Mouse (Mus musculus) CH12.LX (cell line): ENCODE measurements around the gene Asb15. TPM values are rescaled to one million over a fixed set of nuclear protein-coding genes. Genes with fewer than 3 reads are reported as not detected.

Experiments used
- DNase-seq: peaks from one replicate; pipeline ENCODE4 v3.0.0-alpha.2; 2013; ENCODE audit errors: extremely low read depth
- H3K27ac ChIP-seq: 2 replicates; pipeline ENCODE4 v1.5.1; 2012; ENCODE audit warnings: low read depth, mild to moderate bottlenecking, control low read depth, moderate library complexity; ENCODE audit not compliant: insufficient read depth
- H3K27me3 ChIP-seq: replicated peaks from 2 replicates; pipeline ENCODE3; 2012; ENCODE audit warnings: inconsistent platforms
- H3K36me3 ChIP-seq, 2 experiments: replicated peaks in 1 of 2; 2 replicates each; pipeline versions ENCODE3 to v1.6.1; 2012; ENCODE audit warnings: inconsistent platforms in 1 of 2, low read length in 1 of 2, mild to moderate bottlenecking in 1 of 2, mixed read lengths in 1 of 2, moderate library complexity in 1 of 2; ENCODE audit not compliant: control insufficient read depth in 1 of 2, insufficient read depth in 1 of 2
- H3K4me1 ChIP-seq, 2 experiments: 2 replicates each; pipeline ENCODE4 v1.6.1; 2012; ENCODE audit warnings: inconsistent platforms in 1 of 2, moderate library complexity in 1 of 2; ENCODE audit not compliant: insufficient read depth in 2 of 2, control insufficient read depth in 1 of 2
- H3K4me2 ChIP-seq: 2 replicates; pipeline ENCODE4 v1.6.1; 2012; ENCODE audit warnings: low read depth, mild to moderate bottlenecking, control low read depth; ENCODE audit not compliant: poor library complexity, insufficient read depth, severe bottlenecking
- H3K4me3 ChIP-seq, 3 experiments: fragments of 150-350 bp in 1 of 3; sonication (generic) in 1 of 3; replicated peaks in 1 of 3; 2 replicates each; pipeline versions ENCODE3 to v1.5.1; 2011 to 2012; ENCODE audit warnings: low read depth in 2 of 3, low read length in 2 of 3, mild to moderate bottlenecking in 2 of 3, moderate library complexity in 2 of 3, control low read depth in 1 of 3, improper control_type of control experiment in 1 of 3, inconsistent platforms in 1 of 3, mixed read lengths in 1 of 3; ENCODE audit not compliant: poor library complexity in 1 of 3
- H3K79me2 ChIP-seq: replicated peaks from 2 replicates; pipeline ENCODE4 v1.6.1; 2012; ENCODE audit warnings: mild to moderate bottlenecking, moderate library complexity; ENCODE audit not compliant: control insufficient read depth, poor library complexity, insufficient read depth, severe bottlenecking; ENCODE audit errors: extremely low read depth
- H3K9ac ChIP-seq: 2 replicates; pipeline ENCODE4 v1.6.1; 2012; ENCODE audit warnings: low read depth, mild to moderate bottlenecking, control low read depth, moderate library complexity; ENCODE audit not compliant: insufficient read depth
- H3K9me3 ChIP-seq: replicated peaks from 2 replicates; pipeline ENCODE3; 2012; ENCODE audit warnings: low read length, inconsistent platforms, mixed read lengths
- BHLHE40 ChIP-seq: IDR thresholded peaks from 2 replicates; pipeline ENCODE4 v1.6.1; 2011; ENCODE audit warnings: mild to moderate bottlenecking, low read depth, low read length, improper control_type of control experiment
- CHD2 ChIP-seq: IDR thresholded peaks from 2 replicates; pipeline ENCODE4 v1.6.1; 2011; ENCODE audit warnings: low read length, improper control_type of control experiment
- CTCF ChIP-seq, 2 experiments: IDR thresholded peaks in 1 of 2; conservative IDR thresholded peaks in 1 of 2; 2 replicates each; pipeline ENCODE4 v1.5.1; 2011 to 2012; ENCODE audit warnings: low read depth in 2 of 2, low read length in 2 of 2, improper control_type of control experiment in 1 of 2, inconsistent platforms in 1 of 2, mild to moderate bottlenecking in 1 of 2, moderate library complexity in 1 of 2
- E2F4 ChIP-seq: IDR thresholded peaks from 2 replicates; pipeline ENCODE4 v1.6.1; 2011; ENCODE audit warnings: low read depth, low read length, improper control_type of control experiment; ENCODE audit not compliant: insufficient replicate concordance
- ETS1 ChIP-seq: conservative IDR thresholded peaks from 2 replicates; pipeline ENCODE4 v1.6.1; 2012; ENCODE audit warnings: low read depth, mild to moderate bottlenecking, inconsistent platforms, low read length, improper control_type of control experiment, moderate library complexity
- GABPA ChIP-seq: IDR thresholded peaks from 2 replicates; pipeline ENCODE4 v1.6.1; 2012; ENCODE audit warnings: low read depth, low read length, improper control_type of control experiment, inconsistent platforms; ENCODE audit not compliant: insufficient replicate concordance
- IRF4 ChIP-seq: IDR thresholded peaks from 2 replicates; pipeline ENCODE4 v1.6.1; 2014; ENCODE audit warnings: low read depth, mild to moderate bottlenecking, inconsistent platforms, low read length, improper control_type of control experiment
- JUND ChIP-seq: conservative IDR thresholded peaks from 2 replicates; pipeline ENCODE4 v1.6.1; 2011; ENCODE audit warnings: low read depth, low read length, improper control_type of control experiment
- MAFK ChIP-seq: IDR thresholded peaks from 2 replicates; pipeline ENCODE4 v1.6.1; 2011; ENCODE audit warnings: low read length, improper control_type of control experiment; ENCODE audit not compliant: insufficient replicate concordance
- MAX ChIP-seq: IDR thresholded peaks from 2 replicates; pipeline ENCODE4 v1.6.1; 2011; ENCODE audit warnings: low read length, improper control_type of control experiment
- MAZ ChIP-seq: IDR thresholded peaks from 2 replicates; pipeline ENCODE4 v1.6.1; 2012; ENCODE audit warnings: low read depth, mild to moderate bottlenecking, inconsistent platforms, low read length, improper control_type of control experiment, moderate library complexity
- MEF2A ChIP-seq: IDR thresholded peaks from 2 replicates; pipeline ENCODE4 v1.6.1; 2014; ENCODE audit warnings: low read depth, mild to moderate bottlenecking, inconsistent platforms, low read length, improper control_type of control experiment, borderline replicate concordance
- MXI1 ChIP-seq: IDR thresholded peaks from 2 replicates; pipeline ENCODE4 v1.6.1; 2011; ENCODE audit warnings: mild to moderate bottlenecking, low read depth, low read length, improper control_type of control experiment
- MYC ChIP-seq: IDR thresholded peaks from 2 replicates; pipeline ENCODE4 v1.6.1; 2011; ENCODE audit warnings: low read depth, mild to moderate bottlenecking, improper control_type of control experiment, low read length
- NELFE ChIP-seq: IDR thresholded peaks from 2 replicates; pipeline ENCODE4 v1.6.1; 2011; ENCODE audit warnings: low read depth, low read length, improper control_type of control experiment
- PAX5 ChIP-seq: IDR thresholded peaks from 2 replicates; pipeline ENCODE4 v1.6.1; 2012; ENCODE audit warnings: low read length, inconsistent platforms, mixed read lengths
- POLR2A ChIP-seq: IDR thresholded peaks from 2 replicates; pipeline ENCODE4 v1.6.1; 2011; ENCODE audit warnings: low read depth, mild to moderate bottlenecking, improper control_type of control experiment, low read length
- POLR2AphosphoS2 ChIP-seq: IDR thresholded peaks from 2 replicates; pipeline ENCODE4 v1.6.1; 2011; ENCODE audit warnings: low read depth, low read length, improper control_type of control experiment
- RAD21 ChIP-seq: IDR thresholded peaks from 2 replicates; pipeline ENCODE4 v1.6.1; 2011; ENCODE audit warnings: low read depth, mild to moderate bottlenecking, low read length, improper control_type of control experiment, moderate library complexity
- RCOR1 ChIP-seq: conservative IDR thresholded peaks from 2 replicates; pipeline ENCODE4 v1.6.1; 2012; ENCODE audit warnings: low read depth, mild to moderate bottlenecking, inconsistent platforms, low read length, improper control_type of control experiment
- SIN3A ChIP-seq: IDR thresholded peaks from 2 replicates; pipeline ENCODE4 v1.6.1; 2012; ENCODE audit warnings: low read length, improper control_type of control experiment, inconsistent platforms
- SMC3 ChIP-seq: IDR thresholded peaks from 2 replicates; pipeline ENCODE4 v1.6.1; 2011; ENCODE audit warnings: low read depth, low read length, improper control_type of control experiment
- TCF12 ChIP-seq: IDR thresholded peaks from 2 replicates; pipeline ENCODE4 v1.6.1; 2014; ENCODE audit warnings: low read depth, mild to moderate bottlenecking, inconsistent platforms, low read length, improper control_type of control experiment
- UBTF ChIP-seq: IDR thresholded peaks from 2 replicates; pipeline ENCODE4 v1.6.1; 2012; ENCODE audit warnings: low read depth, mild to moderate bottlenecking, inconsistent platforms, low read length, improper control_type of control experiment, moderate library complexity
- USF1 ChIP-seq: IDR thresholded peaks from 2 replicates; pipeline ENCODE4 v1.6.1; 2014; ENCODE audit warnings: low read depth, mild to moderate bottlenecking, inconsistent platforms, low read length, improper control_type of control experiment
- USF2 ChIP-seq: conservative IDR thresholded peaks from 2 replicates; pipeline ENCODE4 v1.6.1; 2011; ENCODE audit warnings: low read depth, low read length, improper control_type of control experiment
- ZC3H11A ChIP-seq: IDR thresholded peaks from 2 replicates; pipeline ENCODE4 v1.6.1; 2012; ENCODE audit warnings: low read depth, mild to moderate bottlenecking, inconsistent platforms, low read length, improper control_type of control experiment
- ZMIZ1 ChIP-seq: IDR thresholded peaks from 2 replicates; pipeline ENCODE4 v1.6.1; 2012; ENCODE audit warnings: low read depth, mild to moderate bottlenecking, inconsistent platforms, low read length, improper control_type of control experiment
- dilution Hi-C: fragments of 300-500 bp; cut with MboI; formaldehyde crosslinking; loops from 2 replicates; pipeline ENCODE4 v1.14.3; 2020; ENCODE audit warnings: low sequenced_read_pairs; ENCODE audit not compliant: extremely low pct_unique_long_range_greater_than_20kb, extremely low pct_ligation_motif_present
- in situ Hi-C: fragments of 300-500 bp; cut with MboI; formaldehyde crosslinking; loops from 3 replicates; pipeline ENCODE4 v1.14.3; 2019; ENCODE audit warnings: low sequenced_read_pairs, low pct_ligation_motif_present, low pct_unique_long_range_greater_than_20kb, mixed read lengths
- polyA plus RNA-seq: library from polyadenylated mRNA; unstranded; fragments of >175 nt; gene quantifications from 2 replicates; pipeline ENCODE4 v1.2.1, GENCODE M21; 2012; ENCODE audit warnings: low read depth; ENCODE audit not compliant: insufficient read length
- total RNA-seq, 2 experiments: library from RNA; depleted of rRNA; stranded (reverse); fragments of 300-350 nt in 1 of 2; fragments of >200 nt in 1 of 2; gene quantifications; 2 replicates each; pipeline ENCODE4 v1.2.3; 2012 to 2014

The Asb15 gene
- total and polyA plus RNA-seq, 3 experiments: 0.10 TPM; not detected in 2

DNA sequence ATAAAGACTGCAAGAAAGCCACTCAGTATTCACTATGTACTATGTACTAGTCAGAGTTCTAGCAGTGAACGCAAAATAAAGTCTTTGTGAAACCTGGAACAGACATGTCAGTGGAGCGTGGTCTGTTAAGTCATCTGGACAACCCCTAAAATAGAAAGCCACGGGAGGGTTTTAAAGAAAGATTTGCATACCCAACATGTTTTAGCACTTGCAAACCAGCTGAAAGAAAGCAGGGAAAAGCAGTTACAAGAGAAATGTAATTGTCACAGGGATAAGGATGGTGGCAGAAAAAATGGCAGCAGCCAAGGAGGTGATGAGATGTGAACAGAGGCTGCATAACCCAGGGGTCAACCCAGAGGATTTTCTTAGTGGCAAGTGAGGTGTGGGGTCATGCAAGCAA, 2.2 kb upstream of the Asb15 start:
- H3K9ac ChIP-seq: no peak overlapping the region
- peaks cover 21% of the 10 kb centered on the region for H3K79me2 ChIP-seq
- H3K9me3 ChIP-seq: no peaks in the 10 kb centered on the region
- peak overlapping the region; percentile 86 for H3K4me2 ChIP-seq
- DNase-seq: no peak
- peak overlapping the region; percentile 35 to 94 (median 79) for H3K4me3 ChIP-seq
- peaks cover 7 to 42% of the 10 kb centered on the region in 2 experiments for H3K4me1 ChIP-seq
- H3K27me3 ChIP-seq: no peaks in the 10 kb centered on the region
- peaks cover 23 to 42% of the 10 kb centered on the region in 2 experiments for H3K36me3 ChIP-seq
- in situ Hi-C loops (loop anchor here (10.0 kb wide), 2 partner anchors 99 to 189 kb away; no protein-coding TSS in a partner anchor), dilution Hi-C loops (no loop called here)
- H3K27ac ChIP-seq: no peak overlapping the region; the same call in 1 of the 2 replicates
- TF ChIP-seq TCF12 (no peak), UBTF (no peak), ETS1 (peak; percentile 47; the same call in 1 of the 2 replicates), MEF2A (peak; percentile 80), BHLHE40 (0 out of 2 replicates have a peak, but pooled peaks have one; percentile 21), MAFK (no peak)

DNA sequence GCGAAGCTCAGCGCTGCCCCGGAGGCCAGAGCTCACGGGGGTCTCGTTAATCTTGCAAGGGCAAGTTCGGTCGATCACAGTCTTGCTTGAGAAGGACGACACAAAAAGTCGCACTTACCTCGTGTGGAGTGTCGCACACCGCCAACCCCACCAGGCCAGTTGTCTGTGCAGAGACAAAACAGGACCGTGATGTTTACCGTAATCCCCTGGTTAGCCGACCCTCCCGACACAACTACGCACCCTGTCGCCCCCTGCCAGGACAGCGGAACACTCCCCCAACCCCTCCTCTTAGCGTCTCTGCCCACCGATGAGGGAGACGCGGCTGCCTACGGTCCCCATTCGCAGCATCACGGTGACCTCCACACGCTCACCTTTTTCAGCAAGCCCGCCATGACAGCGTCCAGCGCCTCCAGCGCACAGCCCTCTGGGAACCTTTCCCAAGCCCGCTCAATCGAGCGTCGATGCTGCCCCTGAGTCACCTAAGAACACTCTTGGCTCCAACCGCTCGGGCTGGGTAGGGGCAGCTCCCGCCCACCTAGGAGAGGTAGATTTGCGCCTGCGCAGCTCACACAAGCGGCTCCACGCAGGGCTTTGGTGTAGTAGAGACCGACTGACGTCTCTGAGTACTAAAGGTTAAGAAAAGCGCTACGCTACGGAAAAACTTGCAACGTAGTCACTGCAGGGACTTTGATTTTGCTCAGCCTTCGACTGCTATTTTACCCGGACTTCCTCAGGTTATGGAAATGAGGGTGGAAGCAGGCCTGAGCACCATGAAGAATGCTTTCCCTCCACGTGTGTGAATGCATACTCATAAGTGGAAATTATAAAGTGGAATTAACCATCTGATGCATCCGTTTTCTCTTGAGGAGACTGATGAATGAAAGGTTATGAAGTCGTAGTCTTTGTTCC, 535 bp upstream of the Asb15 start, which contains the start of gene Ndufa5:
Gene Ndufa5, minus strand, starts transcription at position 859 of the 909 bp plus-strand sequence.
- Histone ChIP-seq H3K36me3 (peaks cover 14 to 25% of the 10 kb centered on the region in 2 experiments), H3K9me3 (no peaks in the 10 kb centered on the region), H3K4me3 (peak within 1 kb of the TSS; percentile 79 to 98 (median 94)), H3K9ac (peak within 1 kb of the TSS; percentile 76), H3K79me2 (peaks cover 21% of the 10 kb centered on the region), H3K27ac (peak within 1 kb of the TSS; percentile 73), H3K27me3 (no peaks in the 10 kb centered on the region), H3K4me1 (peaks cover 8 to 43% of the 10 kb centered on the region in 2 experiments), H3K4me2 (peak within 1 kb of the TSS; percentile 99)
- in situ Hi-C loops: loop anchor here (10.0 kb wide), 2 partner anchors 97 to 187 kb away; no protein-coding TSS in a partner anchor
- dilution Hi-C loops: no loop called here
- peak; percentile 98 for DNase-seq
- no peak for TF ChIP-seq E2F4
- peak; percentile 90 for TF ChIP-seq MXI1
- TF ChIP-seq BHLHE40: peak; percentile 9; the same call in 1 of the 2 replicates
- TF ChIP-seq SIN3A: peak; percentile 97
- no peak for TF ChIP-seq USF2
- TF ChIP-seq SMC3: no peak
- TF ChIP-seq TCF12: peak; percentile 90
- peak; percentile 28; the same call in 1 of the 2 replicates for TF ChIP-seq GABPA
- peak; percentile 74 for TF ChIP-seq MAX
- TF ChIP-seq RCOR1: no peak
- TF ChIP-seq ETS1: no peak
- no peak for TF ChIP-seq ZC3H11A
- TF ChIP-seq MAFK: no peak
- TF ChIP-seq PAX5: no peak
- no peak for TF ChIP-seq RAD21
- TF ChIP-seq IRF4: peak; percentile 66
- no peak for TF ChIP-seq JUND
- peak; percentile 94 for TF ChIP-seq NELFE
- peak; percentile 84 for TF ChIP-seq POLR2A
- TF ChIP-seq ZMIZ1: no peak; the same call in 1 of the 2 replicates
- TF ChIP-seq MYC: peak; percentile 96
- TF ChIP-seq CTCF (conservative IDR thresholded peaks at IDR 0.05 in 1 of 2, IDR thresholded peaks at IDR 0.05 in 1 of 2; ENCODE audit: low read depth in 2 of 2, low read length in 2 of 2): no peak
- TF ChIP-seq MAZ: peak; percentile 93; the same call in 1 of the 2 replicates
- no peak for TF ChIP-seq USF1
- TF ChIP-seq POLR2AphosphoS2: peak; percentile 85; the same call in 1 of the 2 replicates
- TF ChIP-seq MEF2A: peak; percentile 63; the same call in 1 of the 2 replicates
- TF ChIP-seq UBTF: no peak
- TF ChIP-seq CHD2: no peak; the same call in 1 of the 2 replicates
